Mouse (Mus musculus) right cerebral cortex, postnatal 25 days (tissue): ENCODE data around the gene Pin1rt1.

ENCODE experiments used
- DNase-seq: peaks from one replicate; pipeline ENCODE4 v3.0.0; 2022

The Pin1rt1 gene

GRCm38 (mm10) chr2:104716279-104716678, at the start of gene Pin1rt1:
Pin1rt1 (minus strand) TSS chr2:104716379.
- no peak for DNase-seq

DNA sequence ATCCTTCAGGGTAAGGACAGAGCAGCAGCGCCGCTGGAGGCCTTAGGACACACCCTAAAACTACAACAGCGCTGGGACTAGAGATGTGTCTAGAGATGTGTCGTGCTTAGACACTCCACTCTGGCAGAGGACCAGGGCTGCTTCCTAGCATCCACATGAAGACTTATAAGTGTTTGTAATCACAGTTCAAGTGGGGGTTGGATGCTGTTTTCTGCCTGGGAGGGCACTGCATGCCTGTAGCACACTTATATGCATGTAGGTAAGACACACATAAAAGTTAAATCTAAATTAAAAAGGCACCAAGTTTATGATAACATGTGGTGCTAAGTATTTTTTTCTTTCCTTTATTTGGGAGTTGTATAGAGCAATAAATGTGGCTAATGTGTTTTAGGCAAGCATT, 47.8 kb upstream of the Pin1rt1 start:
- no peak for DNase-seq

GRCm38 (mm10) chr2:104763134-104763703, 47.0 kb upstream of the Pin1rt1 start:
- no peak for DNase-seq

GRCm38 (mm10) chr2:104750611-104751010, 34.4 kb upstream of the Pin1rt1 start:
- DNase-seq = no peak

- DNase-seq = no peak
Observed at GRCm38 (mm10) chr2:104748652-104749183, 32.5 kb upstream of the Pin1rt1 start.

DNA sequence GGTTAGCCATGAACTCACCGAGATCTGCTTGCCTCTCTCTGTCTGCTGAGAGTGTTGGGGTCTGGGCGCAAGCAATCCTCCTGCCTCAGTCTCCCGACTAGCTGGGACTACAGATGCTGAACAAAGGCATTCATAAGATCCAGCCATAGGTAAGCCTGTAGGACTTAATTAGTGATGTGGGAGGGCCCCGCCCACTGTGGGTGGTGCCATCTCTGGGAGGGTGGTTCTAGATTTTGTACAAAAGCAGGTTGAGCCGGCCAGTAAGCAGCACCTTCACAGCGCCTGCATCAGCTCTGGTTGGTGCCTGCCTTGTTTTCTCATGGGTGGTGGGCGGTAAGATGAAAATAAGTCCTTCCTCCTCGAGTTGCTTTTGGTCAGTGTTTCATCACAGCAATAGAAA, 30.1 kb upstream of the Pin1rt1 start:
- no peak for DNase-seq

GRCm38 (mm10) chr2:104743971-104744370, 27.8 kb upstream of the Pin1rt1 start:
- no peak for DNase-seq

- DNase-seq = no peak
Observed at GRCm38 (mm10) chr2:104743160-104743559, 27.0 kb upstream of the Pin1rt1 start.

DNA sequence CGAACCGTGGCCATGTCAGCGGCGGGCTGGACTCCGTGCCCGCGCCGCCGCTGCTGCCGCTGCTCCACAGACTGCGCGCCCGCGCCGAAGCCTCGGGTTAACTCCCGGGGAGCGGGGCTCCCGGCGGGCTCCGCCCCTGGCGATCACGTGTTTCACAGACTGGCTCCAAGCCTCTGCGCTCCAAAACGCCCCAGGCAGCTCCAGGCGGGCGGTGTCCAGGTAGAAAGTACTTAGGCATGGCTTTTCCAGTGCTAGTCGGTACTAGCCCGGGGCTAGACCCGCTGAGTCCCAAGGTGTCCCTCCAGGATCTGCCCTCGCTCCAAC, 26.5 kb upstream of the Pin1rt1 start, which contains the start of gene Depdc7:
Gene Depdc7 (minus strand): TSS at position 138 of the 324 bp plus-strand sequence.
- peak; percentile 84 for DNase-seq

GRCm38 (mm10) chr2:104741896-104742740, 25.9 kb upstream of the Pin1rt1 start:
- DNase-seq = no peak

DNA sequence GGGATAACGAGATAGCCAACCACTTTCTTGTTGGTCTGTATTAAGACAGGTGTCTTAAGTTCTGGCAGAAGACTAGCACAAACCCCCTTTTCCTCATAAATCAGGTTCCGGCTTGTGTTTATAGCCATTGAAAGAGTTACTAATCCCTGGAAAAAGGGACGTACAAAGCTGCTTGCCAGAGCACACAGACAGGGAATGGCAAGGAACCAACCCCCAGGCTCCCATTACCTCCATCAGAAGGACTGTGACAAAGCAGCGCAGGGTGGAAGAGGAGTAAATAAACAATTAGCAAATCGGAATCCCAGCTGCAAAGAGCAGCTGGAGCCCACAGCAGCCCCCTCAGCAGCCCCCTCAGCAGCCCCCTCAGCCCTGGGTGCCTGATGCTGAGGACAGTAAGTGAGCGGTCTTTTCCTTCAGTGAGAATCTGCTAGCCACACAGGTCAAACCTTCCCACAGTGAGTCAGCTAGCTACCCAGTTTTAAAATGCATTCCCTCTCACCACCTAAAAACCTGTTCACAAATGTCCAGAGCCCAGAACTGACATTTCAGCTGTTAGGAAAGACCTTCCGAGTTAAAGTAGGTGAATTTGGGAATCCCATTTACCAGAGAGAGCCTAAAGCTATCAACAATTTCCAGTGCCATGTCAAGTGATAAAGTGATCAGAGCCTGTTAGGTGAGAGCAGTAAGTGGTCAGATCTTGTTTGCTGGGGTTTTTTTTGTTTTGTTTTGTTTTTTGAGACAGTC, 25.0 kb upstream of the Pin1rt1 start:
- DNase-seq = no peak

DNA sequence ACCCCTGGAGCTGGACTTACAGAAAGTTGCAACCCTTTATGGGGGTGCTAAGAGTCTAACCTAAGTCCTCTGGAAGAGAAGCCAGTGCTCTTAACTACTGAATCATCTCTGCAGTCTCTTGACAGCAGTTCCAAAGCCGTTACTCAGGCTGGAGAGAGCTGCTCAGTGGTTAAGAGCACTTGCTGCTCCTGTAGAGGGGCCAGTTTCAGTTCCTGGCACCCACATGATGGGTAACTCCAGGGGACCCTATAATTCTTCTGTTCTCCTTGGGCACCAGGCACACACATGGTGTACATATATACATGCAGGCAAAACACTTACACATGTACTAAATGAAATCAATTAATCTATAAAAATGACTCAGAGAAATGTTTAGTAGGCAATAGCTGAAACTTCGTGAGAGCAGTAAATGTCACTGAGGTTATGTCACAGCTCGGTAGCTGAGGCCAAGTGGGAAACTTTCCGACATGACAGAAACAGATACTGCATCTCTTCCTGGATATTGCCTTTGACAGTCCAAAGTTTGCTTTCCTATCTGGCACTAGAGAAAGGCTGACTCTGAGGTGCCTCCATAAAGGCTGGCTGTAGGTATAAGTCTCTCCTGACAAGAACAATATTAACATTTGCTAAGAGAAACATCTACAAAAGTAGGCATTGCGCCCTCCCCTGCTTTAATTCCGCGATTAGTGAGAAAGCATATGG, 24.2 kb upstream of the Pin1rt1 start:
- DNase-seq = no peak

DNA sequence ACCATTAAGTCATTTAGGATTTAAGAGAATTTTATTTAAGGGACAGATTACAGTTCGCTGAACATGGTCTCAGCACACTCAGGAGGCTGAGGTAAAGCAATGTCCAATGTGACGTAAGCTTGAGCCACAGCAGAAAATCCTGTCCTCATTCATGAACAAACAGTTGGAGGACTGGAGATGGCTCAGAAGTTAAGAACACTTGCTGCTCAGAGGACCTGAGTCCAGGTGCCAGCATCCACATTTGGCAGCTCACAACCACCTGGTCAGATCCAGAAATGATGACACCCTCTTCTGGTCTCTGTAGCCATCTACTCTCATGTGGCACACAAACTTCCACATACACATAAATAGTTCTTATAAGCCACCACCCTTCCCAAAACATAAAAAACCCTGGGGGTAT, 23.5 kb upstream of the Pin1rt1 start:
- no peak for DNase-seq

DNA sequence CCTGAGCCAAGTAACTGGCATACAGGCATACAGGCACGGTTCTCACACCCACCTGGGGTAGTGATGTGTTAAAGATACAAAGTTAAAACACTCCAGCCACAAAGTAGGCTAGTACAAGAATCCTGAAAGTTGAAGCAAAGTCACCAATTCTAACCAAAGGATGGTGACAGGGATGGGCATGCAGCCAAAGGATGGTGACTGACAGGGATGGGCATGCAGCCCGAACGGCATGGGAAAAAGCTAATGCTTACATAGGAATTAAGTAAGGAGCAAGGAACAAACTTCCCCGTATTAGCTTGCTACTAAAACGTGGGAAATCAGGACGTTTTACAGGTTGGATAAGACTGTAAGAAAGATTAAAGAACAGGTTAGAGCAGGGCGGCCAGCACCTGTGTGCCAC, 20.1 kb upstream of the Pin1rt1 start:
- no peak for DNase-seq

- no peak for DNase-seq
Observed at GRCm38 (mm10) chr2:104732562-104733256, 16.5 kb upstream of the Pin1rt1 start.

DNA sequence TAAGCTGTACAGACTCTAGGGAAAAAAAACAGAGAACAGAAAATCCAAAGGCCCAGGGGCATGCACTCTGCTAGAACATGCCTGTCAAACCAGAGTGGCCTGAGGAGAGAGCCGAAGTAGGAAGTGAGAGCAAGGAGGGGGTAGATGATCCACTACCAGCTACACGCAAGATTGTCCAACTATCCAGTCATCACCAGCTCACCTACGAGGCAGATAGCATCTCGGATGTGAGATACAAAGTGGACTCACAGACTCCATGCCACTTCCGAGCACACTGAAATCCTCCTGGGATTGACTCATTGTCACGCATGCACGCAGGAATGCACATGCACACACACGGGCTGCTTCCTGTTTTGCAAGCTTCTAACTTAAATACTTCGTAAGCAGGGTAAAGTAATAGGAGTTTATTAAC, 15.9 kb upstream of the Pin1rt1 start:
- no peak for DNase-seq

GRCm38 (mm10) chr2:104727369-104727768, 11.2 kb upstream of the Pin1rt1 start:
- no peak for DNase-seq

- DNase-seq = no peak
Observed at GRCm38 (mm10) chr2:104722021-104722420, 5.8 kb upstream of the Pin1rt1 start.

- no peak for DNase-seq
Observed at GRCm38 (mm10) chr2:104717827-104718226, 1.6 kb upstream of the Pin1rt1 start.

- DNase-seq = no peak
Observed at GRCm38 (mm10) chr2:104717231-104717735, 1.1 kb upstream of the Pin1rt1 start.

GRCm38 (mm10) chr2:104714254-104714691, 1.9 kb downstream of the Pin1rt1 start:
- DNase-seq = no peak

GRCm38 (mm10) chr2:104712486-104712809, 3.7 kb downstream of the Pin1rt1 start:
- no peak for DNase-seq
